Mouse (Mus musculus) cerebellum, adult 18-20 months (tissue): ENCODE results near the gene Mrps7.

Source experiments
- DNase-seq, 2 experiments: peaks; one replicate each; pipeline ENCODE4 v3.0.0; 2021

Gene Mrps7

GRCm38 (mm10) chr11:115653194-115653593, 49.5 kb downstream of the Mrps7 start:
- DNase-seq: no peak

- DNase-seq: no peak
These were observed 50.4 kb downstream of the Mrps7 start for GRCm38 (mm10) chr11:115654128-115654527.
